Mouse (Mus musculus) liver, embryonic 11.5 days (tissue): ENCODE data around the gene Ghdc. TPM values are rescaled to one million over a fixed set of nuclear protein-coding genes. Genes with fewer than 3 reads are reported as not detected.
A peak's percentile ranks its signal among the peaks of the same experiment; 100 is the strongest.

Source experiments
- ATAC-seq: fragments of 200-750 bp; cut with Nextera tagmentation; replicated peaks from 2 replicates; pipeline ENCODE4 v1.8.0; 2017; ENCODE audit warnings: moderate number of reproducible peaks, mild to moderate bottlenecking, moderate TSS enrichment, moderate library complexity; ENCODE audit not compliant: low FRiP score
- DNase-seq: peaks from one replicate; pipeline ENCODE4 v3.0.0-alpha.2; 2017; ENCODE audit warnings: low spot score
- H3K27ac ChIP-seq: fragments of 300-500 bp; sonication (generic); 2 replicates; pipeline ENCODE4 v1.5.1; 2014; ENCODE audit warnings: mild to moderate bottlenecking, low read depth, low read length, control low read depth
- H3K27me3 ChIP-seq: fragments of 300-500 bp; sonication (generic); replicated peaks from 2 replicates; pipeline ENCODE4 v1.6.1; 2014; ENCODE audit warnings: low read length, mixed read lengths; ENCODE audit not compliant: control insufficient read depth, insufficient read depth
- H3K36me3 ChIP-seq: fragments of 300-500 bp; sonication (generic); 2 replicates; pipeline ENCODE4 v1.6.1; 2014; ENCODE audit warnings: mild to moderate bottlenecking, low read length, moderate library complexity, mixed read lengths; ENCODE audit not compliant: control insufficient read depth, insufficient read depth
- H3K4me1 ChIP-seq: fragments of 300-500 bp; sonication (generic); replicated peaks from 2 replicates; pipeline ENCODE4 v1.6.1; 2014; ENCODE audit warnings: low read length, mixed read lengths; ENCODE audit not compliant: control insufficient read depth, insufficient read depth
- H3K4me2 ChIP-seq: fragments of 300-500 bp; sonication (generic); 2 replicates; pipeline ENCODE4 v1.6.1; 2014; ENCODE audit warnings: mild to moderate bottlenecking, control low read depth, moderate library complexity
- H3K4me3 ChIP-seq: fragments of 300-500 bp; sonication (generic); 2 replicates; pipeline ENCODE4 v1.5.1; 2014; ENCODE audit warnings: low read depth, low read length, control low read depth
- H3K9ac ChIP-seq: fragments of 300-500 bp; sonication (generic); 2 replicates; pipeline ENCODE4 v1.6.1; 2014; ENCODE audit warnings: low read depth, low read length, control low read depth
- H3K9me3 ChIP-seq: fragments of 300-500 bp; sonication (generic); 2 replicates; pipeline ENCODE4 v1.6.1; 2016; ENCODE audit warnings: low read length, inconsistent platforms, mixed read lengths; ENCODE audit not compliant: control insufficient read depth
- whole genome bisulfite sequencing: fragments of 180-500 bp; shearing (Covaris S2); extraction: QIAGEN DNeasy Blood & Tissue Kit; methylation state at CpG from one replicate; pipeline ENCODE4 v1.1.7; 2014; 5-methylcytosine and 5-hydroxymethylcytosine counted together
- polyA plus RNA-seq: library from polyadenylated mRNA; unstranded; fragments of >200 nt; fragmentation: Nextera tagmentation; extraction: Ambion mirVana; gene quantifications from 2 replicates; pipeline ENCODE4 v1.2.1, GENCODE M21; 2014

The Ghdc gene
- polyA plus RNA-seq, 1 experiment from 2014 or later: 3.1 TPM

- no peak overlapping the region for H3K4me3 ChIP-seq
- H3K36me3 ChIP-seq: no peaks in the 10 kb centered on the region
- H3K27ac ChIP-seq: no peak overlapping the region
- no peak for DNase-seq
- H3K4me2 ChIP-seq: no peak overlapping the region
- no peaks in the 10 kb centered on the region for H3K9me3 ChIP-seq
- peaks cover 6% of the 10 kb centered on the region; the same call in 1 of the 2 replicates for H3K4me1 ChIP-seq
- no peak overlapping the region for H3K9ac ChIP-seq
- ATAC-seq: no peak
- 56% methylated on average over 4 of the region's 4 CpGs for WGBS
- H3K27me3 ChIP-seq: peaks cover 51% of the 10 kb centered on the region
Measured at GRCm38 (mm10) chr11:100748620-100749019, 22.1 kb downstream of the Ghdc start.

GRCm38 (mm10) chr11:100747114-100747513 lies 23.6 kb downstream of the Ghdc start:
- Histone ChIP-seq H3K4me1 (peaks cover 6% of the 10 kb centered on the region; the same call in 1 of the 2 replicates), H3K4me3 (no peak overlapping the region), H3K9me3 (no peaks in the 10 kb centered on the region), H3K9ac (no peak overlapping the region), H3K27me3 (peaks cover 41% of the 10 kb centered on the region), H3K36me3 (no peaks in the 10 kb centered on the region), H3K27ac (no peak overlapping the region), H3K4me2 (no peak overlapping the region)
- no peak for DNase-seq
- ATAC-seq: no peak
- WGBS: 49% methylated on average over 5 of the region's 5 CpGs

- DNase-seq (no peak), ATAC-seq (no peak)
- 82% methylated on average over 10 of the region's 10 CpGs for WGBS
- no peak overlapping the region for H3K27ac ChIP-seq
- no peak overlapping the region for H3K4me2 ChIP-seq
- H3K9me3 ChIP-seq: no peaks in the 10 kb centered on the region
- H3K9ac ChIP-seq: no peak overlapping the region
- H3K36me3 ChIP-seq: no peaks in the 10 kb centered on the region
- H3K4me3 ChIP-seq: no peak overlapping the region
- peaks cover 36% of the 10 kb centered on the region for H3K27me3 ChIP-seq
- peaks cover 6% of the 10 kb centered on the region; the same call in 1 of the 2 replicates for H3K4me1 ChIP-seq
Measured at GRCm38 (mm10) chr11:100746546-100746945, 24.2 kb downstream of the Ghdc start.

GRCm38 (mm10) chr11:100745085-100745484 lies 25.7 kb downstream of the Ghdc start:
- ATAC-seq (no peak), DNase-seq (no peak)
- 15% methylated on average over 6 of the region's 6 CpGs for WGBS
- Histone ChIP-seq H3K27ac (no peak overlapping the region), H3K27me3 (peaks cover 31% of the 10 kb centered on the region), H3K4me2 (no peak overlapping the region), H3K9me3 (no peaks in the 10 kb centered on the region), H3K36me3 (no peaks in the 10 kb centered on the region), H3K4me1 (peaks cover 6% of the 10 kb centered on the region; the same call in 1 of the 2 replicates), H3K4me3 (no peak overlapping the region), H3K9ac (no peak overlapping the region)

GRCm38 (mm10) chr11:100741348-100741747 lies 29.4 kb downstream of the Ghdc start:
- ATAC-seq (no peak), DNase-seq (no peak)
- Histone ChIP-seq H3K27ac (no peak overlapping the region), H3K9me3 (no peaks in the 10 kb centered on the region), H3K4me2 (no peak overlapping the region), H3K4me1 (peaks cover 13% of the 10 kb centered on the region), H3K27me3 (0 out of 2 replicates have a peak, but pooled peaks cover 4% of the 10 kb centered on the region), H3K36me3 (no peaks in the 10 kb centered on the region), H3K9ac (no peak overlapping the region), H3K4me3 (no peak overlapping the region)
- 68% methylated on average over 6 of the region's 6 CpGs for WGBS

GRCm38 (mm10) chr11:100738749-100739148 lies 32.0 kb downstream of the Ghdc start:
- 30% methylated on average over 5 of the region's 5 CpGs for WGBS
- Histone ChIP-seq H3K4me3 (peak overlapping the region; percentile 98), H3K4me2 (peak overlapping the region; percentile 79), H3K4me1 (peaks cover 27% of the 10 kb centered on the region), H3K36me3 (no peaks in the 10 kb centered on the region), H3K9ac (peak overlapping the region; percentile 63), H3K9me3 (no peaks in the 10 kb centered on the region), H3K27ac (no peak overlapping the region), H3K27me3 (no peaks in the 10 kb centered on the region)
- DNase-seq (no peak), ATAC-seq (no peak)

GRCm38 (mm10) chr11:100738066-100738604 lies 32.6 kb downstream of the Ghdc start, which contains the start of gene Rab5c:
TSS of gene Rab5c (minus strand) at chr11:100738215.
- H3K4me2 ChIP-seq: peak within 1 kb of the TSS; percentile 89
- peak within 1 kb of the TSS; percentile 93 for H3K27ac ChIP-seq
- peaks cover 29% of the 10 kb centered on the region for H3K4me1 ChIP-seq
- WGBS: 1% methylated on average over 38 of the region's 39 CpGs
- DNase-seq (peak; percentile 99), ATAC-seq (peak; percentile 96)
- H3K36me3 ChIP-seq: no peaks in the 10 kb centered on the region
- peak within 1 kb of the TSS; percentile 98 for H3K4me3 ChIP-seq
- peak within 1 kb of the TSS; percentile 97 for H3K9ac ChIP-seq
- H3K27me3 ChIP-seq: no peaks in the 10 kb centered on the region
- H3K9me3 ChIP-seq: no peaks in the 10 kb centered on the region

GRCm38 (mm10) chr11:100737105-100737733 lies 33.5 kb downstream of the Ghdc start:
- DNase-seq (peak; percentile 67), ATAC-seq (peak; percentile 76)
- Histone ChIP-seq H3K4me1 (peaks cover 36% of the 10 kb centered on the region), H3K4me3 (peak overlapping the region; percentile 98), H3K27me3 (no peaks in the 10 kb centered on the region), H3K4me2 (peak overlapping the region; percentile 89), H3K9ac (peak overlapping the region; percentile 97), H3K36me3 (peaks cover 3% of the 10 kb centered on the region; the same call in 1 of the 2 replicates), H3K9me3 (no peaks in the 10 kb centered on the region), H3K27ac (peak overlapping the region; percentile 93)
- WGBS: under 1% methylated on average over 13 of the region's 13 CpGs

GRCm38 (mm10) chr11:100736746-100737080 lies 34.0 kb downstream of the Ghdc start:
- ATAC-seq (no peak), DNase-seq (no peak)
- Histone ChIP-seq H3K27ac (peak overlapping the region; percentile 93), H3K9me3 (no peaks in the 10 kb centered on the region), H3K4me2 (peak overlapping the region; percentile 89), H3K36me3 (peaks cover 3% of the 10 kb centered on the region; the same call in 1 of the 2 replicates), H3K9ac (peak overlapping the region; percentile 97), H3K4me3 (peak overlapping the region; percentile 98), H3K4me1 (peaks cover 36% of the 10 kb centered on the region), H3K27me3 (no peaks in the 10 kb centered on the region)
- 52% methylated on average over 4 of the region's 4 CpGs for WGBS
